Mouse (Mus musculus) midbrain, embryonic 14.5 days (tissue): ENCODE measurements at regions not wholly inside any gene's neighbourhood (a gene's known extent, or its start where the extent isn't known, plus 50 kb on each side); places are given as distances from the start of the nearest gene placed in this dataset.

Experiments
- ATAC-seq: fragments of 200-750 bp; cut with Nextera tagmentation; 2 replicates; pipeline ENCODE4 v1.8.0; 2017; ENCODE audit warnings: moderate number of reproducible peaks, moderate library complexity; ENCODE audit not compliant: low FRiP score, low TSS enrichment
- DNase-seq: peaks from one replicate; pipeline ENCODE4 v3.0.0-alpha.2; 2015
- H3K27ac ChIP-seq: fragments of 300-500 bp; sonication (generic); replicated peaks from 2 replicates; pipeline ENCODE4 v1.5.1; 2014; ENCODE audit warnings: mild to moderate bottlenecking, low read depth, low read length, moderate library complexity
- H3K27me3 ChIP-seq: fragments of 300-500 bp; sonication (generic); 2 replicates; pipeline ENCODE4 v1.6.1; 2014; ENCODE audit warnings: low read length, control low read depth, mixed read lengths; ENCODE audit not compliant: control insufficient read depth, insufficient read depth
- H3K36me3 ChIP-seq: fragments of 300-500 bp; sonication (generic); 2 replicates; pipeline ENCODE4 v1.6.1; 2014; ENCODE audit warnings: low read length, control low read depth; ENCODE audit not compliant: control insufficient read depth, insufficient read depth
- H3K4me1 ChIP-seq: fragments of 300-500 bp; sonication (generic); 2 replicates; pipeline ENCODE4 v1.6.1; 2014; ENCODE audit warnings: mild to moderate bottlenecking, antibody characterized with exemption, low read length, control low read depth; ENCODE audit not compliant: control insufficient read depth, insufficient read depth
- H3K4me2 ChIP-seq: fragments of 300-500 bp; sonication (generic); 2 replicates; pipeline ENCODE4 v1.6.1; 2014; ENCODE audit warnings: mild to moderate bottlenecking, low read length, moderate library complexity
- H3K4me3 ChIP-seq: fragments of 300-500 bp; sonication (generic); replicated peaks from 2 replicates; pipeline ENCODE4 v1.5.1; 2014; ENCODE audit warnings: low read depth, low read length
- H3K9ac ChIP-seq: fragments of 300-500 bp; sonication (generic); replicated peaks from 2 replicates; pipeline ENCODE4 v1.6.1; 2014; ENCODE audit warnings: mild to moderate bottlenecking, low read length, moderate library complexity
- H3K9me3 ChIP-seq: fragments of 300-500 bp; sonication (generic); 2 replicates; pipeline ENCODE4 v1.6.1; 2016; ENCODE audit warnings: low read length, control low read depth, mixed read lengths; ENCODE audit not compliant: control insufficient read depth
- WGBS: fragments of 180-500 bp; shearing (Covaris S2); extraction: QIAGEN DNeasy Blood & Tissue Kit; methylation state at CpG from one replicate; pipeline ENCODE4 v1.1.7; 2014; 5-methylcytosine and 5-hydroxymethylcytosine counted together

- no peaks in the 10 kb centered on the region for H3K4me1 ChIP-seq
- no peaks in the 10 kb centered on the region for H3K36me3 ChIP-seq
- H3K27me3 ChIP-seq: no peaks in the 10 kb centered on the region
- ATAC-seq (no peak), DNase-seq (no peak)
- no peak overlapping the region for H3K4me2 ChIP-seq
- no peak overlapping the region for H3K27ac ChIP-seq
- no peaks in the 10 kb centered on the region for H3K9me3 ChIP-seq
- WGBS: 92% methylated on average over 11 of the region's 11 CpGs
- no peak overlapping the region for H3K4me3 ChIP-seq
- H3K9ac ChIP-seq: no peak overlapping the region
These were observed 77.4 kb upstream of the Spin1 start for GRCm38 (mm10) chr13:51023271-51023670.

DNA sequence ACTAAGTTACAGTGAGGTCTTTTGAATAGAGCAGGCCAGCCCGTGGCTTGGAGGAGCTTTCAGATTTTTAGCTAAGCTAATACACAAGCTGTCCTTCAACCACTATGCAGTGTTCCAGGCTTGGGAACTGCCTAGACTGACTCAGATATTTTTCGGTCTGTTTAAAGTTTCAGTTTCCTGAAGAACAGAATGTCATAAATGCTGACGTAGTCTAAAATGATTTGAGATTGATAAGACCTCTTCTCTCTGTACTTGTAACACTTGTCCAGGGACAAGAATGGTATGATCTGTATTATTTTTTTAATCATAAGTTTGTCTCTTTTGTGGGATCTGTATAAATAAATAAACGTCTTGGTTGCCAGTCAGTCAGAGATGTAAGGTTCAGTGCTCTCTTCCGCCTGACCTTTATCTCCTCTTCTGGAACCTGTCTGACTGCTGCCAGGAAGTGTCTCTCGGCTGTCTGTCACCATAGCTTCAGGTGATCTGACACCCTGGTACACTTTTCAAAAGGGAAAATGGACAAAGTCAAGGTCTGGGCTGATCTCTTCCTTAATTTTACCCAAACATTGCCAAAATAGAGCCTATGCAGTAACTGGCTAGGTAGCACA is 74.3 kb upstream of the Spin1 start:
- Histone ChIP-seq H3K4me2 (no peak overlapping the region), H3K4me3 (no peak overlapping the region), H3K4me1 (no peaks in the 10 kb centered on the region), H3K36me3 (no peaks in the 10 kb centered on the region), H3K27ac (no peak overlapping the region), H3K27me3 (no peaks in the 10 kb centered on the region), H3K9me3 (no peaks in the 10 kb centered on the region), H3K9ac (no peak overlapping the region)
- no peak for DNase-seq
- 83% methylated on average over 6 of the region's 6 CpGs for WGBS
- ATAC-seq: no peak

GRCm38 (mm10) chr13:51037850-51038450 is 62.7 kb upstream of the Spin1 start:
- no peaks in the 10 kb centered on the region for H3K4me1 ChIP-seq
- no peak overlapping the region for H3K4me2 ChIP-seq
- no peaks in the 10 kb centered on the region for H3K9me3 ChIP-seq
- no peak overlapping the region for H3K9ac ChIP-seq
- no peak overlapping the region for H3K27ac ChIP-seq
- ATAC-seq (no peak), DNase-seq (no peak)
- WGBS: 88% methylated on average over 13 of the region's 13 CpGs
- no peak overlapping the region for H3K4me3 ChIP-seq
- no peaks in the 10 kb centered on the region for H3K27me3 ChIP-seq
- H3K36me3 ChIP-seq: no peaks in the 10 kb centered on the region

- H3K27me3 ChIP-seq: no peaks in the 10 kb centered on the region
- ATAC-seq (no peak), DNase-seq (no peak)
- no peak overlapping the region for H3K4me2 ChIP-seq
- H3K9ac ChIP-seq: no peak overlapping the region
- H3K9me3 ChIP-seq: no peaks in the 10 kb centered on the region
- no peak overlapping the region for H3K27ac ChIP-seq
- no peaks in the 10 kb centered on the region for H3K4me1 ChIP-seq
- WGBS: 100% methylated on average over 4 of the region's 4 CpGs
- H3K4me3 ChIP-seq: no peak overlapping the region
- H3K36me3 ChIP-seq: no peaks in the 10 kb centered on the region
These were observed 61.7 kb upstream of the Spin1 start for GRCm38 (mm10) chr13:51038955-51039354.

DNA sequence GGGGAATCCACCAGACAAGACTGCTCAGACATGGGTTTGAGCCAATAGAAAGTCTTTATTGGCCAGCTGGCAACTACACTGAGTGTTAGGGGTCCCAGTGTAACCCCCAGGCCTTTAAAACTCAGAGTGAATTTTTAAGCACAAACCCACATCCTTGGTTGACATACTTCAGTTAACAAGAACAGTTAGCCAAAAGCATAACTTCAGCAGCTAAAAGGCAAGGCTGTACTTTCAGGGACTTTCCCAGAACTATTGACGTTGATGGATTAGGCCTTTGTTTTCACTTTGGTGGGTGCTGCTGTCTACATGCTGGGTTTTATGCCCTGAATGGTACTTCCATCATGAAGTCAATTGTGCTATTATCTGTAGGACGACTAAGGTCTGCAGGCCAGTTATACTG is 59.6 kb upstream of the Spin1 start:
- DNase-seq (no peak), ATAC-seq (no peak)
- 71% methylated on average over 2 of the region's 2 CpGs for WGBS
- no peaks in the 10 kb centered on the region for H3K9me3 ChIP-seq
- H3K4me2 ChIP-seq: no peak overlapping the region
- no peaks in the 10 kb centered on the region for H3K27me3 ChIP-seq
- H3K4me3 ChIP-seq: no peak overlapping the region
- H3K36me3 ChIP-seq: no peaks in the 10 kb centered on the region
- no peak overlapping the region for H3K9ac ChIP-seq
- H3K27ac ChIP-seq: no peak overlapping the region
- no peaks in the 10 kb centered on the region for H3K4me1 ChIP-seq

- DNase-seq (no peak), ATAC-seq (no peak)
- Histone ChIP-seq H3K4me1 (no peaks in the 10 kb centered on the region), H3K9ac (no peak overlapping the region), H3K4me2 (no peak overlapping the region), H3K27me3 (no peaks in the 10 kb centered on the region), H3K4me3 (no peak overlapping the region), H3K27ac (no peak overlapping the region), H3K36me3 (no peaks in the 10 kb centered on the region), H3K9me3 (no peaks in the 10 kb centered on the region)
- 96% methylated on average over 9 of the region's 9 CpGs for WGBS
These were observed 57.7 kb upstream of the Spin1 start for GRCm38 (mm10) chr13:51042881-51043402.
